Mouse (Mus musculus): Measurements from ENCODE around the gene Tecr.
A peak's percentile ranks its signal among the peaks of the same experiment; 100 is the strongest.
"Not testable (repeated sequence)": the region's sequence is repeated elsewhere in the genome, so short reads cannot be mapped to it uniquely, and the experiment has no call there.

Tecr gene

GRCm38 (mm10) chr8:83617111-83617510 lies 9.3 kb upstream of the Tecr start:
- DNase-seq = no peak

- no peak for DNase-seq
Observed at GRCm38 (mm10) chr8:83616625-83617024, 8.9 kb upstream of the Tecr start.

GRCm38 (mm10) chr8:83613695-83614094 lies 5.9 kb upstream of the Tecr start:
- DNase-seq = no peak

GRCm38 (mm10) chr8:83611921-83612320 lies 4.2 kb upstream of the Tecr start:
- DNase-seq = no peak

GRCm38 (mm10) chr8:83609547-83610180 lies 1.9 kb upstream of the Tecr start:
- DNase-seq = no peak

- no peak for DNase-seq
Observed at GRCm38 (mm10) chr8:83609086-83609485, 1.3 kb upstream of the Tecr start.

GRCm38 (mm10) chr8:83608398-83608829 lies 643 bp upstream of the Tecr start:
- DNase-seq = peak; percentile 85

- DNase-seq = no peak
Observed at GRCm38 (mm10) chr8:83602650-83603029, 5.1 kb downstream of the Tecr start.

- DNase-seq = no peak
Observed at GRCm38 (mm10) chr8:83599814-83600213, 8.0 kb downstream of the Tecr start.

- no peak for DNase-seq
Observed at GRCm38 (mm10) chr8:83598146-83598545, 9.6 kb downstream of the Tecr start.

- DNase-seq = peak; percentile 41
Observed at GRCm38 (mm10) chr8:83596369-83596768, 11.4 kb downstream of the Tecr start.

GRCm38 (mm10) chr8:83595050-83595345 lies 12.8 kb downstream of the Tecr start:
- DNase-seq = not testable (repeated sequence)

- peak; percentile 99 for DNase-seq
Observed at GRCm38 (mm10) chr8:83594167-83595049, 13.4 kb downstream of the Tecr start.

GRCm38 (mm10) chr8:83593325-83594166 lies 14.2 kb downstream of the Tecr start:
- no peak for DNase-seq

- no peak for DNase-seq
Observed at GRCm38 (mm10) chr8:83592682-83593081, 15.1 kb downstream of the Tecr start.

- DNase-seq = no peak
Observed at GRCm38 (mm10) chr8:83590488-83591023, 17.2 kb downstream of the Tecr start.

- DNase-seq = no peak
Observed at GRCm38 (mm10) chr8:83588886-83589285, 18.9 kb downstream of the Tecr start.

- no peak for DNase-seq
Observed at GRCm38 (mm10) chr8:83587644-83588043, 20.1 kb downstream of the Tecr start.

- no peak for DNase-seq
Observed at GRCm38 (mm10) chr8:83585333-83585732, 22.4 kb downstream of the Tecr start.

- no peak for DNase-seq
Observed at GRCm38 (mm10) chr8:83584771-83585170, 23.0 kb downstream of the Tecr start.

GRCm38 (mm10) chr8:83583236-83583635 lies 24.5 kb downstream of the Tecr start:
- DNase-seq = no peak

- no peak for DNase-seq
Observed at GRCm38 (mm10) chr8:83582226-83582625, 25.5 kb downstream of the Tecr start.

- no peak for DNase-seq
Observed at GRCm38 (mm10) chr8:83580826-83581225, 26.9 kb downstream of the Tecr start.

Measured in embryo, embryonic 11 days (tissue).